11 mouse cellular contexts compared by ENCODE assay signal in the genomic region with DNA sequence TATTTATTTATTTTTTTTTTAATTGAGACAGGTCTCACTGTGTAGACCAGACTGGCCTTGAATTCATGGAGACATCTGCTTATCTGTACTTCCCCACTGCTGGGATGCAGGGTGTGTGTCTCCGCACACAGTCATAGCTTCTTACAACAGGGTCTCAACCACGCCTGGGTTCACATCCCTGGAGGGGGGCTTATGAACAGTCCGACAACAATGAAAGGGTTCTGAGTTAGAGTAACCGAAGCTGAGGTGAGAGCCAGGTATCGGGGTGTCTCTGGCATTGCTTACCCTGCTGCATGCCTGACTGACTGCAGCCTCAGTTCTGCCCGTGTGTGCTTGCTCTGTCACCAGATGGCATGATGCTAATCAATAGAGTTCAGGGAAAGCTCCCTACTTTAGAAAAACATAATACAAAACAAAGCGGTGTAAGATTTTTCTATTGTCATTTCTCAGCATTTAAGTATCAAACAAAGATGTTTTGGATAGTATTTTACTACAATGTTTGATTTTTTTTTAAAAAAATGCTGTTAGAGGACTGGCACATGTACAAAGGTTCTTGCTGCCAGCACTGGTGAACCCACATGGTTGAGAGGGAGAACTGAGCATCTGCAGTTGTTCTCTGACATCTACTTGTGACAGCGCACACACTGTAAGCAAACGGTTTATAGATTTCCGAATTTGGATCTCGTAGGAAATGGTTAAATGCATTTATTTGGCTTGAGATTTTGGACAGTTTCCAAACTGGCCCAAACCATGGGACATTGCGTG. TPM values are rescaled to one million over a fixed set of nuclear protein-coding genes. Genes with fewer than 3 reads are reported as not detected.
A peak's percentile ranks its signal among the peaks of the same experiment; 100 is the strongest.
DNase-seq lines count a peak whose midpoint lies in the region; ATAC-seq and TF ChIP-seq lines count a peak whose summit lies in the region.
"Had no signal": no experiment of that assay in that cellular context is flagged by ENCODE, and none has a peak within 500 bp of the region (broad histone marks: within the 10 kb centered on the region; RNA-seq: fewer than 3 reads in every experiment).

No protein-coding gene starts in this region.

- H3K36me3 ChIP-seq in heart, embryonic 12.5 days = peaks cover 46% of the 10 kb centered on the region
- H3K36me3 ChIP-seq in stomach, embryonic 14.5 days (ENCODE audit: control insufficient read depth, insufficient read depth, low read length) = peaks cover 28% of the 10 kb centered on the region
- peaks cover 14% of the 10 kb centered on the region; the same call in 1 of the 2 replicates for H3K36me3 ChIP-seq in stomach, postnatal 0 days (ENCODE audit: control insufficient read depth, insufficient read depth, low read length)
- H3K36me3 ChIP-seq in intestine, embryonic 16.5 days (ENCODE audit: control insufficient read depth, insufficient read depth, low read length) = no peaks in the 10 kb centered on the region; the same call in 1 of the 2 replicates

- no peaks in the 10 kb centered on the region for H3K9me3 ChIP-seq in heart, embryonic 12.5 days (replicated peaks)
- no peaks in the 10 kb centered on the region for H3K9me3 ChIP-seq in stomach, embryonic 14.5 days (ENCODE audit: control insufficient read depth, low read depth, low read length)
- H3K9me3 ChIP-seq in stomach, postnatal 0 days (ENCODE audit: control insufficient read depth, low read length) = no peaks in the 10 kb centered on the region
- no peaks in the 10 kb centered on the region for H3K9me3 ChIP-seq in intestine, embryonic 16.5 days (ENCODE audit: control insufficient read depth, low read length)
- H3K9me3 ChIP-seq: heart, embryonic 15.5 days had no signal

- no peak overlapping the region for H3K9ac ChIP-seq in heart, embryonic 12.5 days
- no peak overlapping the region for H3K9ac ChIP-seq in stomach, embryonic 14.5 days (replicated peaks; ENCODE audit: low read depth, low read length)
- no peak overlapping the region for H3K9ac ChIP-seq in stomach, postnatal 0 days (ENCODE audit: low read length)
- no peak overlapping the region for H3K9ac ChIP-seq in intestine, embryonic 16.5 days (ENCODE audit: low read depth, low read length)
- H3K9ac ChIP-seq: heart, embryonic 15.5 days had no signal

- H3K27me3 ChIP-seq in heart, embryonic 12.5 days (replicated peaks) = no peaks in the 10 kb centered on the region
- H3K27me3 ChIP-seq in stomach, embryonic 14.5 days (ENCODE audit: control insufficient read depth, insufficient read depth, low read length) = no peaks in the 10 kb centered on the region
- no peaks in the 10 kb centered on the region for H3K27me3 ChIP-seq in stomach, postnatal 0 days (ENCODE audit: control insufficient read depth, insufficient read depth, low read length)
- H3K27me3 ChIP-seq in intestine, embryonic 16.5 days (replicated peaks; ENCODE audit: control insufficient read depth, insufficient read depth, low read length) = no peaks in the 10 kb centered on the region
- H3K27me3 ChIP-seq: heart, embryonic 15.5 days had no signal

- no peak for TF ChIP-seq CTCF in stomach, postnatal 0 days (IDR thresholded peaks at IDR 0.05; ENCODE audit: low read depth)

- H3K4me3 ChIP-seq in heart, embryonic 12.5 days = no peak overlapping the region
- H3K4me3 ChIP-seq in stomach, embryonic 14.5 days (ENCODE audit: low read depth, low read length) = no peak overlapping the region
- H3K4me3 ChIP-seq in stomach, postnatal 0 days (ENCODE audit: low read depth, low read length) = no peak overlapping the region
- no peak overlapping the region for H3K4me3 ChIP-seq in intestine, embryonic 16.5 days (ENCODE audit: low read length)
- H3K4me3 ChIP-seq: heart, embryonic 15.5 days had no signal

- H3K4me2 ChIP-seq in heart, embryonic 12.5 days = no peak overlapping the region
- H3K4me2 ChIP-seq in stomach, embryonic 14.5 days (replicated peaks; ENCODE audit: low read depth, low read length) = no peak overlapping the region
- no peak overlapping the region for H3K4me2 ChIP-seq in stomach, postnatal 0 days (replicated peaks; ENCODE audit: low read depth)
- H3K4me2 ChIP-seq in intestine, embryonic 16.5 days (ENCODE audit: low read depth, low read length) = no peak overlapping the region
- H3K4me2 ChIP-seq: heart, embryonic 15.5 days had no signal

- no peak for ATAC-seq in heart, embryonic 12.5 days (ENCODE audit: insufficient number of reproducible peaks, low FRiP score)
- 0 out of 2 replicates have a peak, but pooled peaks have one; percentile 33 for ATAC-seq in stomach, embryonic 14.5 days (ENCODE audit: insufficient number of reproducible peaks, insufficient read depth, low FRiP score, low read depth)
- no peak for ATAC-seq in stomach, postnatal 0 days (ENCODE audit: low FRiP score, low TSS enrichment)
- peak; percentile 41; the same call in 1 of the 2 replicates for ATAC-seq in intestine, embryonic 16.5 days
- no peak for ATAC-seq in activated CD4-positive, CD25-positive, alpha-beta regulatory T cell, adult 4 months

- no peak for TF ChIP-seq EP300 in stomach, postnatal 0 days (optimal IDR thresholded peaks at IDR 0.05)

- peaks cover 13% of the 10 kb centered on the region for H3K4me1 ChIP-seq in heart, embryonic 12.5 days (replicated peaks)
- peaks cover 3% of the 10 kb centered on the region; the same call in 1 of the 2 replicates for H3K4me1 ChIP-seq in stomach, embryonic 14.5 days (ENCODE audit: control insufficient read depth, insufficient read depth, low read length)
- no peaks in the 10 kb centered on the region for H3K4me1 ChIP-seq in stomach, postnatal 0 days (replicated peaks; ENCODE audit: control insufficient read depth, insufficient read depth)
- H3K4me1 ChIP-seq in intestine, embryonic 16.5 days (ENCODE audit: control insufficient read depth, insufficient read depth, low read length) = peaks cover 7% of the 10 kb centered on the region; the same call in 1 of the 2 replicates

- DNase-seq in heart, adult 11 months = peak; percentile 74
- DNase-seq in stomach, postnatal 0 days (ENCODE audit: low spot score) = no peak
- DNase-seq in adrenal gland, adult 2 months = no peak
- DNase-seq in gastrocnemius, adult 8-10 months (ENCODE audit: low spot score in 2 of 2) = no peak
- DNase-seq: gastrocnemius, postnatal 10 days; kidney, adult 9 months had no signal

- no peak overlapping the region for H3K27ac ChIP-seq in heart, embryonic 12.5 days (ENCODE audit: poor library complexity, severe bottlenecking)
- no peak overlapping the region for H3K27ac ChIP-seq in stomach, embryonic 14.5 days (ENCODE audit: low read length)
- no peak overlapping the region for H3K27ac ChIP-seq in stomach, postnatal 0 days (replicated peaks)
- no peak overlapping the region for H3K27ac ChIP-seq in intestine, embryonic 16.5 days (ENCODE audit: low read length)
- H3K27ac ChIP-seq: heart, embryonic 15.5 days had no signal

- WGBS in heart, embryonic 12.5 days = 84% methylated on average over 12 of the region's 12 CpGs
- WGBS in stomach, embryonic 14.5 days = 82% methylated on average over 12 of the region's 12 CpGs
- WGBS in stomach, postnatal 0 days = 79% methylated on average over 12 of the region's 12 CpGs
- WGBS in intestine, embryonic 16.5 days = 85% methylated on average over 12 of the region's 12 CpGs

RNA-seq across cellular contexts. Expression of gene Lysmd3, which starts 6.3 kb away (rescaled TPM):
- 25.4 and 28.2 TPM in 2 replicates for polyA plus RNA-seq in heart, embryonic 12.5 days (2016; fragmentation: Nextera tagmentation; extraction: Ambion mirVana)
- 30.2 and 30.3 TPM in 2 replicates for polyA plus RNA-seq in stomach, embryonic 14.5 days (2014; fragmentation: Nextera tagmentation; extraction: Ambion mirVana)
- polyA plus RNA-seq in stomach, postnatal 0 days (2015; fragmentation: Nextera tagmentation; extraction: Ambion mirVana) = 14.2 and 16.2 TPM in 2 replicates
- polyA plus RNA-seq in intestine, embryonic 16.5 days (2015; fragmentation: Nextera tagmentation; extraction: Ambion mirVana) = 23.7 and 24.7 TPM in 2 replicates
- 10 to 100 TPM; 14.3 to 17.2 TPM for polyA plus RNA-seq in activated CD4-positive, CD25-positive, alpha-beta regulatory T cell, adult 4 months (2017; shearing (Covaris generic))
- 10 to 100 TPM; 21.3 to 23.4 TPM for total RNA-seq in adrenal gland, adult 2 months (2021)
- polyA plus RNA-seq in adrenal gland, adult 2 months (2012; rRNA removed) = 1.7 and 2.5 TPM in 2 replicates
- 1 to 10 TPM; 6.3 to 10.0 (median 6.6) TPM for total RNA-seq in gastrocnemius, adult 8-10 months (2022)

RNA-seq across cellular contexts. Expression of gene Adgrv1, which starts 30.8 kb away (rescaled TPM):
- 1.2 and 1.5 TPM in 2 replicates for polyA plus RNA-seq in heart, embryonic 12.5 days (2016; fragmentation: Nextera tagmentation; extraction: Ambion mirVana)
- polyA plus RNA-seq in stomach, embryonic 14.5 days (2014; fragmentation: Nextera tagmentation; extraction: Ambion mirVana) = 1.9 and 2.8 TPM in 2 replicates
- polyA plus RNA-seq in stomach, postnatal 0 days (2015; fragmentation: Nextera tagmentation; extraction: Ambion mirVana) = 1.3 and 1.4 TPM in 2 replicates
- polyA plus RNA-seq in intestine, embryonic 16.5 days (2015; fragmentation: Nextera tagmentation; extraction: Ambion mirVana) = 0.56 and 0.73 TPM in 2 replicates
- under 1 TPM in 1 of 2 experiments, not detected in 1; 0.66 TPM for polyA plus RNA-seq in activated CD4-positive, CD25-positive, alpha-beta regulatory T cell, adult 4 months (2017; shearing (Covaris generic))
- 1 to 10 TPM; 1.2 to 2.0 TPM for total RNA-seq in adrenal gland, adult 2 months (2021)
- polyA plus RNA-seq in adrenal gland, adult 2 months (2012; rRNA removed) = 0.58 and 0.79 TPM in 2 replicates
- under 1 TPM in 1 of 4 experiments, not detected in 3; 0.19 TPM for total RNA-seq in gastrocnemius, adult 8-10 months (2022)

RNA-seq across cellular contexts. Expression of gene Polr3g, which starts 47.1 kb away (rescaled TPM):
- 19.7 and 20.7 TPM in 2 replicates for polyA plus RNA-seq in heart, embryonic 12.5 days (2016; fragmentation: Nextera tagmentation; extraction: Ambion mirVana)
- 13.7 and 15.0 TPM in 2 replicates for polyA plus RNA-seq in stomach, embryonic 14.5 days (2014; fragmentation: Nextera tagmentation; extraction: Ambion mirVana)
- polyA plus RNA-seq in stomach, postnatal 0 days (2015; fragmentation: Nextera tagmentation; extraction: Ambion mirVana) = 34.0 and 39.6 TPM in 2 replicates
- polyA plus RNA-seq in intestine, embryonic 16.5 days (2015; fragmentation: Nextera tagmentation; extraction: Ambion mirVana) = 11.9 and 15.2 TPM in 2 replicates
- polyA plus RNA-seq in activated CD4-positive, CD25-positive, alpha-beta regulatory T cell, adult 4 months (2017; shearing (Covaris generic)) = 10 to 100 TPM in 1 of 2 experiments, 1 to 10 TPM in 1; 7.7 to 11.5 TPM
- total RNA-seq in adrenal gland, adult 2 months (2021) = 1 to 10 TPM; 4.5 to 6.6 TPM
- 1.4 TPM in 2 replicates for polyA plus RNA-seq in adrenal gland, adult 2 months (2012; rRNA removed)
- total RNA-seq in gastrocnemius, adult 8-10 months (2022) = 1 to 10 TPM; 1.6 to 4.2 (median 3.3) TPM

RNA-seq across cellular contexts. Expression of gene Mblac2, which starts 47.4 kb away (rescaled TPM):
- polyA plus RNA-seq in heart, embryonic 12.5 days (2016; fragmentation: Nextera tagmentation; extraction: Ambion mirVana) = 4.8 and 5.0 TPM in 2 replicates
- 6.3 and 9.3 TPM in 2 replicates for polyA plus RNA-seq in stomach, embryonic 14.5 days (2014; fragmentation: Nextera tagmentation; extraction: Ambion mirVana)
- polyA plus RNA-seq in stomach, postnatal 0 days (2015; fragmentation: Nextera tagmentation; extraction: Ambion mirVana) = 11.1 and 11.7 TPM in 2 replicates
- 8.8 and 8.9 TPM in 2 replicates for polyA plus RNA-seq in intestine, embryonic 16.5 days (2015; fragmentation: Nextera tagmentation; extraction: Ambion mirVana)
- polyA plus RNA-seq in activated CD4-positive, CD25-positive, alpha-beta regulatory T cell, adult 4 months (2017; shearing (Covaris generic)) = 10 to 100 TPM; 10.9 to 16.5 TPM
- 10 to 100 TPM; 10.6 to 12.4 TPM for total RNA-seq in adrenal gland, adult 2 months (2021)
- 5.6 and 5.7 TPM in 2 replicates for polyA plus RNA-seq in adrenal gland, adult 2 months (2012; rRNA removed)
- 1 to 10 TPM; 1.2 to 1.8 (median 1.4) TPM for total RNA-seq in gastrocnemius, adult 8-10 months (2022)

Comparison
In these comparisons a context has a peak if more than half of its experiments do, and no peak if none do; other contexts are left out.
1. ATAC-seq: peak in stomach, embryonic 14.5 days (single experiment) and intestine, embryonic 16.5 days (single experiment); none in heart, embryonic 12.5 days (single experiment), stomach, postnatal 0 days (single experiment) and activated CD4-positive, CD25-positive, alpha-beta regulatory T cell, adult 4 months (single experiment).